Mouse (Mus musculus): Measurements from ENCODE around the gene Prx. TPM values are rescaled to one million over a fixed set of nuclear protein-coding genes. Genes with fewer than 3 reads are reported as not detected.

The Prx gene
- polyA plus RNA-seq, 1 experiment from 2014 or later: 5.2 TPM

Other genes with a start within 250 kb of the Prx start
- 38.9 and 41.7 TPM in 2 replicates for gene Numbl, start 240.9 kb upstream of the Prx start, polyA plus RNA-seq (2015; fragmentation: Nextera tagmentation; extraction: Ambion mirVana)
- gene Ltbp4, start 161.6 kb upstream of the Prx start, polyA plus RNA-seq (2015; fragmentation: Nextera tagmentation; extraction: Ambion mirVana): 66.0 and 74.2 TPM in 2 replicates
- gene Shkbp1, start 143.3 kb upstream of the Prx start, polyA plus RNA-seq (2015; fragmentation: Nextera tagmentation; extraction: Ambion mirVana): 33.6 and 36.4 TPM in 2 replicates
- 0.31 and 0.67 TPM in 2 replicates for gene Gm20479, start 141.9 kb upstream of the Prx start, polyA plus RNA-seq (2015; fragmentation: Nextera tagmentation; extraction: Ambion mirVana)
- gene Sptbn4, start 51.6 kb upstream of the Prx start, polyA plus RNA-seq (2015; fragmentation: Nextera tagmentation; extraction: Ambion mirVana): 0.14 and 0.23 TPM in 2 replicates
- 57.5 and 59.8 TPM in 2 replicates for gene Blvrb, start 51.3 kb upstream of the Prx start, polyA plus RNA-seq (2015; fragmentation: Nextera tagmentation; extraction: Ambion mirVana)
- gene Sertad3, start 25.6 kb upstream of the Prx start, polyA plus RNA-seq (2015; fragmentation: Nextera tagmentation; extraction: Ambion mirVana): 38.2 and 38.3 TPM in 2 replicates
- 44.6 and 47.0 TPM in 2 replicates for gene Sertad1, start 12.4 kb upstream of the Prx start, polyA plus RNA-seq (2015; fragmentation: Nextera tagmentation; extraction: Ambion mirVana)
- 0.65 and 0.68 TPM in 2 replicates for gene Hipk4, start 23.9 kb downstream of the Prx start, polyA plus RNA-seq (2015; fragmentation: Nextera tagmentation; extraction: Ambion mirVana)
- gene Pld3, start 53.9 kb downstream of the Prx start, polyA plus RNA-seq (2015; fragmentation: Nextera tagmentation; extraction: Ambion mirVana): 134 and 140 TPM in 2 replicates
- 32.9 and 39.3 TPM in 2 replicates for gene 2310022A10Rik, start 53.9 kb downstream of the Prx start, polyA plus RNA-seq (2015; fragmentation: Nextera tagmentation; extraction: Ambion mirVana)
- gene Akt2, start 92.2 kb downstream of the Prx start, polyA plus RNA-seq (2015; fragmentation: Nextera tagmentation; extraction: Ambion mirVana): 108 and 127 TPM in 2 replicates
- 0.20 TPM in 1 of 2 replicates, not detected in the other for gene Ttc9b, start 154.6 kb downstream of the Prx start, polyA plus RNA-seq (2015; fragmentation: Nextera tagmentation; extraction: Ambion mirVana)
- 5.8 and 9.0 TPM in 2 replicates for gene Map3k10, start 175.3 kb downstream of the Prx start, polyA plus RNA-seq (2015; fragmentation: Nextera tagmentation; extraction: Ambion mirVana)
- gene Zfp607b, start 190.0 kb downstream of the Prx start, polyA plus RNA-seq (2015; fragmentation: Nextera tagmentation; extraction: Ambion mirVana): 2.8 and 3.2 TPM in 2 replicates
- 29.0 and 32.3 TPM in 2 replicates for gene Zfp60, start 232.1 kb downstream of the Prx start, polyA plus RNA-seq (2015; fragmentation: Nextera tagmentation; extraction: Ambion mirVana)

Data from limb, embryonic 15.5 days (tissue).